Mouse (Mus musculus): ENCODE measurements around the gene Ppt2.

GRCm38 (mm10) chr17:34604511-34605237, 23.6 kb downstream of the Ppt2 start:
- TF ChIP-seq POLR2A (IDR thresholded peaks at IDR 0.05; ENCODE audit: borderline replicate concordance, low read depth, low read length) (no peak), CTCF (IDR thresholded peaks at IDR 0.05; ENCODE audit: low read depth, low read length) (no peak)

All from bone marrow macrophage, adult 2 months (primary cell).